Mouse (Mus musculus) heart, postnatal 25 days (tissue): ENCODE results near the gene Ice2. TPM values are rescaled to one million over a fixed set of nuclear protein-coding genes. Genes with fewer than 3 reads are reported as not detected.
A peak's percentile ranks its signal among the peaks of the same experiment; 100 is the strongest.

ENCODE experiments used
- DNase-seq: peaks from one replicate; pipeline ENCODE4 v3.0.0; 2022; ENCODE audit warnings: low spot score
- intact Hi-C: fragments of 180-260 bp; cut with DNase I; formaldehyde crosslinking; loops from one replicate; pipeline ENCODE4 v1.15.1; 2025
- total RNA-seq, 2 experiments: library from RNA; stranded (reverse); gene quantifications; 2 replicates each; pipeline ENCODE4 v1.2.3; 2021

Ice2 gene
- 1 to 10 TPM; 6.9 to 7.0 TPM for total RNA-seq

GRCm38 (mm10) chr9:69397760-69398452 is at the start of gene Ice2:
Gene Ice2 (plus strand): TSS chr9:69397906.
- peak; percentile 54 for DNase-seq
- intact Hi-C loops: no loop called here

- intact Hi-C loops: no loop called here
- DNase-seq: no peak
Observed at GRCm38 (mm10) chr9:69349537-69349936, 48.2 kb upstream of the Ice2 start.

- intact Hi-C loops: no loop called here
Observed at GRCm38 (mm10) chr9:69354228-69354627, 43.5 kb upstream of the Ice2 start.

GRCm38 (mm10) chr9:69357834-69358233 is 39.9 kb upstream of the Ice2 start:
- intact Hi-C loops: no loop called here
- no peak for DNase-seq

More at GRCm38 (mm10) chr9:69354228-69354627, 43.5 kb upstream of the Ice2 start:
- no peak for DNase-seq

GRCm38 (mm10) chr9:69358797-69359196 is 38.9 kb upstream of the Ice2 start:
- DNase-seq: no peak
- intact Hi-C loops: no loop called here

- no peak for DNase-seq
- intact Hi-C loops: no loop called here
Observed at GRCm38 (mm10) chr9:69361951-69362445, 35.7 kb upstream of the Ice2 start.

GRCm38 (mm10) chr9:69362766-69363165 is 34.9 kb upstream of the Ice2 start:
- DNase-seq: no peak
- intact Hi-C loops: no loop called here

- DNase-seq: no peak
- intact Hi-C loops: no loop called here
Observed at GRCm38 (mm10) chr9:69364117-69364516, 33.6 kb upstream of the Ice2 start.

GRCm38 (mm10) chr9:69367055-69367454 is 30.7 kb upstream of the Ice2 start:
- intact Hi-C loops: loop anchor here (5.0 kb wide), 1 partner anchor 1355 kb away; no protein-coding TSS in a partner anchor
- no peak for DNase-seq

- peak; percentile 26 for DNase-seq
- intact Hi-C loops: loop anchor here (5.0 kb wide), 1 partner anchor 1356 kb away; no protein-coding TSS in a partner anchor
Observed at GRCm38 (mm10) chr9:69368071-69368470, 29.6 kb upstream of the Ice2 start.

GRCm38 (mm10) chr9:69371046-69371724 is 26.5 kb upstream of the Ice2 start:
- intact Hi-C loops: no loop called here

GRCm38 (mm10) chr9:69372871-69373270 is 24.8 kb upstream of the Ice2 start:
- intact Hi-C loops: no loop called here
- DNase-seq: no peak

More at GRCm38 (mm10) chr9:69371046-69371724, 26.5 kb upstream of the Ice2 start:
- DNase-seq: no peak

GRCm38 (mm10) chr9:69376982-69377653 is 20.6 kb upstream of the Ice2 start:
- DNase-seq: no peak
- intact Hi-C loops: no loop called here

- intact Hi-C loops: no loop called here
- no peak for DNase-seq
Observed at GRCm38 (mm10) chr9:69377654-69378045, 20.1 kb upstream of the Ice2 start.

GRCm38 (mm10) chr9:69380546-69380945 is 17.2 kb upstream of the Ice2 start:
- intact Hi-C loops: no loop called here
- DNase-seq: no peak

- intact Hi-C loops: no loop called here
- no peak for DNase-seq
Observed at GRCm38 (mm10) chr9:69381741-69382140, 16.0 kb upstream of the Ice2 start.

- intact Hi-C loops: no loop called here
Observed at GRCm38 (mm10) chr9:69384475-69384874, 13.2 kb upstream of the Ice2 start.

GRCm38 (mm10) chr9:69384905-69385304 is 12.8 kb upstream of the Ice2 start:
- intact Hi-C loops: no loop called here
- no peak for DNase-seq

More at GRCm38 (mm10) chr9:69384475-69384874, 13.2 kb upstream of the Ice2 start:
- no peak for DNase-seq

GRCm38 (mm10) chr9:69387296-69387695 is 10.4 kb upstream of the Ice2 start:
- DNase-seq: no peak
- intact Hi-C loops: no loop called here

GRCm38 (mm10) chr9:69390631-69391030 is 7.1 kb upstream of the Ice2 start:
- no peak for DNase-seq

GRCm38 (mm10) chr9:69394234-69394633 is 3.5 kb upstream of the Ice2 start:
- intact Hi-C loops: no loop called here
- no peak for DNase-seq

More at GRCm38 (mm10) chr9:69390631-69391030, 7.1 kb upstream of the Ice2 start:
- intact Hi-C loops: no loop called here
